Mouse (Mus musculus) limb, embryonic 14.5 days (tissue): ENCODE results near the gene Bcam. TPM values are rescaled to one million over a fixed set of nuclear protein-coding genes. Genes with fewer than 3 reads are reported as not detected.

Experiments used
- ATAC-seq: fragments of 200-750 bp; cut with Nextera tagmentation; 2 replicates; pipeline ENCODE4 v1.8.0; 2017; ENCODE audit warnings: low read depth, moderate number of reproducible peaks, moderate TSS enrichment; ENCODE audit not compliant: low FRiP score
- DNase-seq: peaks from one replicate; pipeline ENCODE4 v3.0.0-alpha.2; 2015; ENCODE audit warnings: low spot score
- H3K27ac ChIP-seq: fragments of 300-500 bp; sonication (generic); replicated peaks from 2 replicates; pipeline ENCODE4 v1.5.1; 2014; ENCODE audit warnings: low read depth, mild to moderate bottlenecking, low read length, moderate library complexity, mixed read lengths
- H3K27me3 ChIP-seq: fragments of 300-500 bp; sonication (generic); 2 replicates; pipeline ENCODE4 v1.6.1; 2014; ENCODE audit warnings: low read length, mixed read lengths; ENCODE audit not compliant: control insufficient read depth, insufficient read depth
- H3K36me3 ChIP-seq: fragments of 300-500 bp; sonication (generic); 2 replicates; pipeline ENCODE4 v1.6.1; 2014; ENCODE audit warnings: mild to moderate bottlenecking, low read length, moderate library complexity, mixed read lengths; ENCODE audit not compliant: control insufficient read depth, insufficient read depth
- H3K4me1 ChIP-seq: fragments of 300-500 bp; sonication (generic); 2 replicates; pipeline ENCODE4 v1.6.1; 2014; ENCODE audit warnings: antibody characterized with exemption, low read length, mixed read lengths; ENCODE audit not compliant: control insufficient read depth, insufficient read depth
- H3K4me2 ChIP-seq: fragments of 300-500 bp; sonication (generic); replicated peaks from 2 replicates; pipeline ENCODE4 v1.6.1; 2014; ENCODE audit warnings: low read depth, mild to moderate bottlenecking, low read length, moderate library complexity; ENCODE audit not compliant: severe bottlenecking
- H3K4me3 ChIP-seq: fragments of 300-500 bp; sonication (generic); replicated peaks from 2 replicates; pipeline ENCODE4 v1.5.1; 2014; ENCODE audit warnings: low read length
- H3K9ac ChIP-seq: fragments of 300-500 bp; sonication (generic); 2 replicates; pipeline ENCODE4 v1.6.1; 2014; ENCODE audit warnings: mild to moderate bottlenecking, low read depth, low read length, moderate library complexity; ENCODE audit not compliant: severe bottlenecking
- H3K9me3 ChIP-seq: fragments of 300-500 bp; sonication (generic); 2 replicates; pipeline ENCODE4 v1.6.1; 2016; ENCODE audit warnings: low read length; ENCODE audit not compliant: control insufficient read depth
- POLR2A ChIP-seq: fragments of 200-500 bp; IDR thresholded peaks from 2 replicates; pipeline ENCODE4 v1.8.0; 2012; ENCODE audit warnings: inconsistent platforms, mild to moderate bottlenecking, moderate library complexity, borderline replicate concordance; ENCODE audit not compliant: insufficient read depth, insufficient read length; ENCODE audit errors: extremely low read depth
- WGBS: fragments of 180-500 bp; shearing (Covaris S2); extraction: QIAGEN DNeasy Blood & Tissue Kit; methylation state at CpG from one replicate; pipeline ENCODE4 v1.1.7; 2014; 5-methylcytosine and 5-hydroxymethylcytosine counted together
- polyA plus RNA-seq, 2 experiments: library from polyadenylated mRNA; depleted of rRNA in 1 of 2; stranded (reverse) in 1 of 2; unstranded in 1 of 2; fragments of >200 nt; fragmentation: Nextera tagmentation in 1 of 2; extraction: Ambion mirVana in 1 of 2; gene quantifications; 2 replicates each; pipeline versions ENCODE4 v1.2.1 to v1.2.3; 2012 to 2014

Gene Bcam
- polyA plus RNA-seq (2012; rRNA removed) (94.3 and 108 TPM in 2 replicates), polyA plus RNA-seq (2014; fragmentation: Nextera tagmentation; extraction: Ambion mirVana) (114 and 116 TPM in 2 replicates)

DNA sequence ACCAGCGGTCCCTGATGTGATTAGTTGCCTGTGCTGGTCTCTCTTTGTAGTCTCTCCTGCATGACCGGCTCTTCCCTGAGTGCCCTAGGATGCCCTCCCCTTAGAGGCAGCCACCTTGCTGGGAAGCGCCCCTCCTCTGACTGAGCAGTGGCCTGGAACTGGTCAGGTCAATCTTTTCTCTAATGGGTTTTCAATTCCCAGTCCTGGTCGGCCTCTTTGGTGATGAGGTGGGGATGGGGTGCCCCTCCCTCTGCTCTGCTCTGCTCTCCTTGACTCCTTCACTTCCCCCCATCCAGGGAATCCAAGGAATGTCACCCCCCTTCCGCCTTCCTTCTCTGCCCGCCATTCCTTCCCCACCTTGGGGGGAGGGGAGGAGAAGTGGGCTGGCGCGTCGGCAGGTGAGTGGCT, at the start of gene Bcam:
Gene Bcam (minus strand): TSS at position 33 of the 408 bp plus-strand sequence.
- Histone ChIP-seq H3K4me3 (peak within 1 kb of the TSS; percentile 46), H3K9ac (peak within 1 kb of the TSS; percentile 62), H3K27ac (no peak within 1 kb of the TSS), H3K36me3 (no peaks in the 10 kb centered on the region), H3K9me3 (no peaks in the 10 kb centered on the region), H3K4me1 (peaks cover 23% of the 10 kb centered on the region), H3K4me2 (peak within 1 kb of the TSS; percentile 87), H3K27me3 (no peaks in the 10 kb centered on the region)
- TF ChIP-seq POLR2A = no peak
- 4% methylated on average over 9 of the region's 9 CpGs for WGBS
- DNase-seq (no peak), ATAC-seq (peak; percentile 27; the same call in 1 of the 2 replicates)

DNA sequence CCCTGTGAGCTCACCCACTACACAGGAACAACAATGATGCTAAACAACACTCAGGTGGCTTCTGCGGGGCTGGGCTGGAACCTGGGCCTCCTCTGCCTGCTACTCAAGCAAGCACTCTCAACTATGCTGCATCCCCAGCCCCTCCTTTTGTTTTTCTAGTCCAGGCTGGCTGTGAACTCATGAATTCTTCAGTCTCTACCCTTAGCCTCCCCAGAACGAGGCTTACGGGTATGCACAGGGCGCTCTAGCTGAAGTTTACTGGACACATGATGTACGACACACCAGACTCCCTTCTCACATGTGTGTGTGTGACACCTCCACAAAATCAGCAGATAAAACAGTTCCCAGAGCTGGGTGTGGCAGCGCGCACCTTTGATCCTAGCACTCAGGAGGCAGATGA, 48.1 kb upstream of the Bcam start:
- H3K4me3 ChIP-seq = no peak overlapping the region
- no peak for TF ChIP-seq POLR2A
- no peak overlapping the region for H3K9ac ChIP-seq
- H3K27ac ChIP-seq = no peak overlapping the region
- ATAC-seq (no peak), DNase-seq (no peak)
- H3K4me1 ChIP-seq = peaks cover 29% of the 10 kb centered on the region
- 0 out of 2 replicates have a peak, but pooled peaks cover 5% of the 10 kb centered on the region for H3K9me3 ChIP-seq
- WGBS = 84% methylated on average over 7 of the region's 7 CpGs
- H3K27me3 ChIP-seq = peaks cover 27% of the 10 kb centered on the region
- no peaks in the 10 kb centered on the region for H3K36me3 ChIP-seq
- no peak overlapping the region for H3K4me2 ChIP-seq

- Histone ChIP-seq H3K36me3 (no peaks in the 10 kb centered on the region), H3K4me2 (no peak overlapping the region), H3K4me1 (peaks cover 25% of the 10 kb centered on the region), H3K27me3 (peaks cover 24% of the 10 kb centered on the region), H3K9me3 (0 out of 2 replicates have a peak, but pooled peaks cover 5% of the 10 kb centered on the region), H3K27ac (no peak overlapping the region), H3K9ac (no peak overlapping the region), H3K4me3 (no peak overlapping the region)
- ATAC-seq (no peak), DNase-seq (no peak)
- TF ChIP-seq POLR2A = no peak
- WGBS = 75% methylated on average over 5 of the region's 5 CpGs
Measured at GRCm38 (mm10) chr7:19818440-19818839, 47.6 kb upstream of the Bcam start.

GRCm38 (mm10) chr7:19817382-19818105, 46.7 kb upstream of the Bcam start:
- 0 out of 2 replicates have a peak, but pooled peaks cover 5% of the 10 kb centered on the region for H3K9me3 ChIP-seq
- H3K27me3 ChIP-seq = peaks cover 15% of the 10 kb centered on the region
- WGBS = 8% methylated on average over 15 of the region's 15 CpGs
- DNase-seq (peak; percentile 71), ATAC-seq (peak; percentile 71)
- peak overlapping the region; percentile 69 for H3K4me2 ChIP-seq
- peaks cover 17% of the 10 kb centered on the region for H3K4me1 ChIP-seq
- H3K9ac ChIP-seq = peak overlapping the region; percentile 28
- H3K27ac ChIP-seq = 0 out of 2 replicates have a peak overlapping the region, but pooled peaks have one; percentile 4
- peak overlapping the region; percentile 39 for H3K4me3 ChIP-seq
- no peak for TF ChIP-seq POLR2A
- no peaks in the 10 kb centered on the region for H3K36me3 ChIP-seq

- H3K9me3 ChIP-seq = 0 out of 2 replicates have a peak, but pooled peaks cover 5% of the 10 kb centered on the region
- DNase-seq (peak; percentile 68), ATAC-seq (peak; percentile 70)
- peaks cover 17% of the 10 kb centered on the region for H3K4me1 ChIP-seq
- whole genome bisulfite sequencing = 1% methylated on average over 27 of the region's 28 CpGs
- peaks cover 14% of the 10 kb centered on the region for H3K27me3 ChIP-seq
- peak overlapping the region; percentile 38; the same call in 1 of the 2 replicates for H3K27ac ChIP-seq
- peak overlapping the region; percentile 39 for H3K4me3 ChIP-seq
- no peaks in the 10 kb centered on the region for H3K36me3 ChIP-seq
- H3K4me2 ChIP-seq = peak overlapping the region; percentile 69
- TF ChIP-seq POLR2A = no peak
- H3K9ac ChIP-seq = peak overlapping the region; percentile 18; the same call in 1 of the 2 replicates
Measured at GRCm38 (mm10) chr7:19816224-19816771, 45.5 kb upstream of the Bcam start.
